Mouse (Mus musculus): Measurements from ENCODE around the gene Cfap65.
A peak's percentile ranks its signal among the peaks of the same experiment; 100 is the strongest.

The Cfap65 gene

GRCm38 (mm10) chr1:74882055-74882734 is 53.2 kb downstream of the Cfap65 start:
- no peak for DNase-seq (ENCODE audit: low read depth, low spot score)

- no peak for DNase-seq (ENCODE audit: low read depth, low spot score)
These were observed 54.5 kb downstream of the Cfap65 start for GRCm38 (mm10) chr1:74880785-74881360.

- DNase-seq (ENCODE audit: low read depth, low spot score): no peak
These were observed 58.2 kb downstream of the Cfap65 start for GRCm38 (mm10) chr1:74877199-74877598.

- DNase-seq (ENCODE audit: low read depth, low spot score): no peak
These were observed 63.2 kb downstream of the Cfap65 start for GRCm38 (mm10) chr1:74872218-74872617.

GRCm38 (mm10) chr1:74861783-74862182 is 73.6 kb downstream of the Cfap65 start:
- DNase-seq (ENCODE audit: low read depth, low spot score): no peak

GRCm38 (mm10) chr1:74859223-74859984 is 76.0 kb downstream of the Cfap65 start:
- no peak for DNase-seq (ENCODE audit: low read depth, low spot score)

GRCm38 (mm10) chr1:74858805-74859204 is 76.6 kb downstream of the Cfap65 start:
- DNase-seq (ENCODE audit: low read depth, low spot score): no peak

- DNase-seq (ENCODE audit: low read depth, low spot score): peak; percentile 94
These were observed 77.2 kb downstream of the Cfap65 start for GRCm38 (mm10) chr1:74858171-74858719.

GRCm38 (mm10) chr1:74857677-74858076 is 77.7 kb downstream of the Cfap65 start:
- no peak for DNase-seq (ENCODE audit: low read depth, low spot score)

GRCm38 (mm10) chr1:74857201-74857600 is 78.2 kb downstream of the Cfap65 start:
- DNase-seq (ENCODE audit: low read depth, low spot score): no peak

- no peak for DNase-seq (ENCODE audit: low read depth, low spot score)
These were observed 78.6 kb downstream of the Cfap65 start for GRCm38 (mm10) chr1:74856791-74857190.

- DNase-seq (ENCODE audit: low read depth, low spot score): no peak
These were observed 79.0 kb downstream of the Cfap65 start for GRCm38 (mm10) chr1:74856439-74856720.

GRCm38 (mm10) chr1:74855651-74856438 is 79.6 kb downstream of the Cfap65 start:
- DNase-seq (ENCODE audit: low read depth, low spot score): no peak

GRCm38 (mm10) chr1:74855156-74855555 is 80.2 kb downstream of the Cfap65 start:
- DNase-seq (ENCODE audit: low read depth, low spot score): no peak

GRCm38 (mm10) chr1:74854306-74855056 is 80.9 kb downstream of the Cfap65 start, which contains the start of gene Cdk5r2:
TSS of gene Cdk5r2 (plus strand) at chr1:74854934.
- DNase-seq (ENCODE audit: low read depth, low spot score): peak; percentile 98
